Mouse (Mus musculus) liver, embryonic 14.5 days (tissue): ENCODE results near the gene Rab14. TPM values are rescaled to one million over a fixed set of nuclear protein-coding genes. Genes with fewer than 3 reads are reported as not detected.

ENCODE experiments used
- ATAC-seq: fragments of 200-750 bp; cut with Nextera tagmentation; 2 replicates; pipeline ENCODE4 v1.8.0; 2017; ENCODE audit warnings: moderate number of reproducible peaks, mild to moderate bottlenecking, moderate library complexity; ENCODE audit not compliant: insufficient read depth
- DNase-seq, 3 experiments: peaks; one replicate each; pipeline ENCODE4 v3.0.0-alpha.2; 2012 to 2013; ENCODE audit warnings: low read depth in 3 of 3, low spot score in 3 of 3
- H3K27ac ChIP-seq: fragments of 300-500 bp; sonication (generic); 2 replicates; pipeline ENCODE4 v1.5.1; 2014; ENCODE audit warnings: moderate library complexity, mild to moderate bottlenecking, control low read depth, inconsistent platforms
- H3K27me3 ChIP-seq: fragments of 300-500 bp; sonication (generic); 2 replicates; pipeline ENCODE4 v1.6.1; 2014; ENCODE audit warnings: mild to moderate bottlenecking, low read length, moderate library complexity; ENCODE audit not compliant: control insufficient read depth, insufficient read depth
- H3K36me3 ChIP-seq: fragments of 300-500 bp; sonication (generic); replicated peaks from 2 replicates; pipeline ENCODE4 v1.6.1; 2014; ENCODE audit warnings: low read depth; ENCODE audit not compliant: control insufficient read depth, insufficient read depth
- H3K4me1 ChIP-seq, 2 experiments: fragments of 200-500 bp in 1 of 2; fragments of 300-500 bp in 1 of 2; sonication (generic) in 1 of 2; replicated peaks; 2 replicates each; pipeline ENCODE4 v1.6.1; 2012 to 2014; ENCODE audit warnings: antibody characterized with exemption in 1 of 2, inconsistent platforms in 1 of 2, low read length in 1 of 2; ENCODE audit not compliant: control insufficient read depth in 2 of 2, insufficient read depth in 2 of 2
- H3K4me2 ChIP-seq: fragments of 300-500 bp; sonication (generic); 2 replicates; pipeline ENCODE4 v1.6.1; 2014; ENCODE audit warnings: low read depth, mild to moderate bottlenecking, control low read depth, moderate library complexity
- H3K4me3 ChIP-seq, 2 experiments: fragments of 200-500 bp in 1 of 2; fragments of 300-500 bp in 1 of 2; sonication (generic) in 1 of 2; 2 replicates each; pipeline ENCODE4 v1.5.1; 2012 to 2014; ENCODE audit warnings: low read depth in 2 of 2, low read length in 2 of 2, mild to moderate bottlenecking in 2 of 2, control low read depth in 1 of 2, inconsistent platforms in 1 of 2, moderate library complexity in 1 of 2; ENCODE audit not compliant: insufficient read depth in 1 of 2
- H3K9ac ChIP-seq: fragments of 300-500 bp; sonication (generic); replicated peaks from 2 replicates; pipeline ENCODE4 v1.6.1; 2014; ENCODE audit warnings: mild to moderate bottlenecking, control low read depth, moderate library complexity
- H3K9me3 ChIP-seq: fragments of 300-500 bp; sonication (generic); 2 replicates; pipeline ENCODE4 v1.6.1; 2016; ENCODE audit warnings: low read length, mixed read lengths; ENCODE audit not compliant: control insufficient read depth
- CTCF ChIP-seq: IDR thresholded peaks from 2 replicates; pipeline ENCODE4 v1.5.1; 2016; ENCODE audit warnings: antibody characterized with exemption, low read depth, control low read depth
- EP300 ChIP-seq: IDR thresholded peaks from 2 replicates; pipeline ENCODE4 v1.6.1; 2016; ENCODE audit warnings: antibody characterized with exemption, low read depth
- WGBS: fragments of 180-500 bp; shearing (Covaris S2); extraction: QIAGEN DNeasy Blood & Tissue Kit; methylation state at CpG from one replicate; pipeline ENCODE4 v1.1.7; 2014; ENCODE audit not compliant: insufficient replicate concordance; 5-methylcytosine and 5-hydroxymethylcytosine counted together
- polyA plus RNA-seq, 2 experiments: library from polyadenylated mRNA; depleted of rRNA in 1 of 2; stranded (reverse) in 1 of 2; unstranded in 1 of 2; fragments of >200 nt; fragmentation: Nextera tagmentation in 1 of 2; extraction: Ambion mirVana in 1 of 2; gene quantifications; 2 replicates each; pipeline versions ENCODE4 v1.2.1 to v1.2.3; 2012 to 2014

The Rab14 gene
- polyA plus RNA-seq, 2 experiments: 35.3 to 81.1 TPM

- DNase-seq (peak in 1 of 3 experiments; percentile 20), ATAC-seq (peak; percentile 52; the same call in 1 of the 2 replicates)
- Histone ChIP-seq H3K27ac (no peak overlapping the region), H3K4me3 (no peak overlapping the region), H3K4me1 (peaks cover 7 to 14% of the 10 kb centered on the region in 2 experiments), H3K36me3 (no peaks in the 10 kb centered on the region), H3K9me3 (no peaks in the 10 kb centered on the region), H3K4me2 (peak overlapping the region; percentile 8; the same call in 1 of the 2 replicates), H3K27me3 (no peaks in the 10 kb centered on the region), H3K9ac (no peak overlapping the region)
- TF ChIP-seq CTCF (no peak), EP300 (peak; percentile 53; the same call in 1 of the 2 replicates)
- 13% methylated on average over 12 of the region's 12 CpGs for WGBS
Observed at GRCm38 (mm10) chr2:35213345-35213910, 12.5 kb upstream of the Rab14 start.

DNA sequence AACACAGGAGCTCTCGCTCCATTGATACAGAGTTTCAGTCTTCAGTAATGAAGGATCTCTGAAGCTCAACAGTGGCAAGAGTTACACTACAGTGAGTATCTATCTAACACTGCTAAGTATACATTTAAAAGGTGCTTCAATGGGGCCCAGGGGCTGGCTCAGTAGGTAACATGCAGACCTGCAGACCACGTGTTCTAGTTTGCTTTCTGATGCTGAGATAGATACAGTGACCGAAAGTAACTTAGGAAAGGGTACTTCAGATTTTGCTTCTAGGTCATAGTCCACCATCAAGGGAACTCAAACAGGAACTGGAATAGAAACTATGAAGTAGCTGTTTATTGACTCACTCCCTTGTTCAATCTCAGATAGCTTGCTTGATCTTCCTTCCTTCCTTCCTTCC is 10.8 kb upstream of the Rab14 start:
- 58% methylated on average over 3 of the region's 3 CpGs for WGBS
- Histone ChIP-seq H3K36me3 (no peaks in the 10 kb centered on the region), H3K27me3 (no peaks in the 10 kb centered on the region), H3K4me2 (no peak overlapping the region), H3K4me1 (peaks cover 7 to 14% of the 10 kb centered on the region in 2 experiments), H3K9me3 (no peaks in the 10 kb centered on the region), H3K27ac (no peak overlapping the region), H3K9ac (no peak overlapping the region), H3K4me3 (no peak overlapping the region)
- DNase-seq (no peak), ATAC-seq (no peak)
- TF ChIP-seq CTCF (no peak), EP300 (no peak)

GRCm38 (mm10) chr2:35208931-35209665 is 8.2 kb upstream of the Rab14 start:
- H3K27me3 ChIP-seq: no peaks in the 10 kb centered on the region
- no peak overlapping the region for H3K4me3 ChIP-seq
- H3K4me1 ChIP-seq: peaks cover 7 to 12% of the 10 kb centered on the region in 2 experiments
- no peak for TF ChIP-seq CTCF
- no peaks in the 10 kb centered on the region for H3K36me3 ChIP-seq
- no peak overlapping the region for H3K9ac ChIP-seq
- WGBS: 39% methylated on average over 8 of the region's 8 CpGs
- no peak overlapping the region for H3K4me2 ChIP-seq
- DNase-seq (no peak), ATAC-seq (no peak)
- H3K9me3 ChIP-seq: no peaks in the 10 kb centered on the region
- no peak overlapping the region for H3K27ac ChIP-seq

DNA sequence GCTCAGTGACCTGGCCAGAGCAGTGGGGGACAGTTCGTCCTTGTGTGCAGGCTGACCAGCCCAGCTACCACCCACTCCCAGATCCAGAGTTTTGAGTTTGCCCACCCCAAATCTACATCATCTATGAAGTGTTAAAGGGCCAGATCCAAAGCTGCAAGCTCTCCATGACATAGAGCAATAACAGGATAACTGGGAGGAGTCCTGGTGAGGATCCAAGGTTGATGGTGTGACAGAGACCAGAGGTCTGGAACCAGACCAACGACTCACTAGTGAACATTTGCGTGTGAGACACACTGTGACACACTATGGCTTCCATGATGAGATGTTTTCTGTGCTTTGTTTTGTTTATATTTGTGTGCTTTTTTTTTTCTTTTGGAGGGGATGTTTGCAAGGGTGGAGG is 7.1 kb upstream of the Rab14 start:
- Histone ChIP-seq H3K27me3 (no peaks in the 10 kb centered on the region), H3K4me3 (no peak overlapping the region), H3K9ac (no peak overlapping the region), H3K9me3 (no peaks in the 10 kb centered on the region), H3K36me3 (no peaks in the 10 kb centered on the region), H3K4me1 (peaks cover 0 to 2% of the 10 kb centered on the region in 2 experiments; a peak in 2 of 4 replicates), H3K27ac (no peak overlapping the region), H3K4me2 (no peak overlapping the region)
- TF ChIP-seq EP300: no peak
- no peak for TF ChIP-seq CTCF
- no peak for ATAC-seq
- no peak for DNase-seq
- 63% methylated on average over 3 of the region's 3 CpGs for WGBS

- Histone ChIP-seq H3K27me3 (no peaks in the 10 kb centered on the region), H3K9me3 (no peaks in the 10 kb centered on the region), H3K27ac (no peak overlapping the region), H3K9ac (no peak overlapping the region), H3K4me3 (no peak overlapping the region), H3K4me1 (0 out of 4 replicates have a peak, but pooled peaks cover 2% of the 10 kb centered on the region in 2 experiments), H3K4me2 (no peak overlapping the region), H3K36me3 (no peaks in the 10 kb centered on the region)
- DNase-seq: no peak
- TF ChIP-seq CTCF (no peak), EP300 (no peak)
- no peak for ATAC-seq
- WGBS: 52% methylated on average over 3 of the region's 3 CpGs
Observed at GRCm38 (mm10) chr2:35206761-35207160, 5.8 kb upstream of the Rab14 start.
